Mouse (Mus musculus): ENCODE results near the gene Ttll10.

Ttll10 gene

DNA sequence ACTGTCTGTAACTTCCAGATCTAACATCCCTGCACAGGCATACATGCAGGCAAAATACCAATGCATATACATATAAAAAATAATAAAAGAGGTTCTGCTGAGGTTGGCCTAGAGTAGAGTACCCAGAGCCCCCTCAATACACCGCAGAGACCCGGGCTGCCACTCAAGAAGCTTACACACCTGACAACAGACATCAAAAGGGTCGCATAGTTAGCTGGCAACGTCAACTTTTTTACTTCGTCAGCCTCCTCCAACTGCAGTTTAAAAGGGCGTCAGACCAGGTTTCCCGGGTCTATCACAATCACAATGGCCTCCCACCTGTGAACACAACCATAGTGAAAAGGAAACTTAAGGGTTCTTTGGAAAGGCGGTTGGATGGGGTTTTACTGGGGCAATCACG, 35.7 kb downstream of the Ttll10 start:
- peak; percentile 55 for DNase-seq

DNA sequence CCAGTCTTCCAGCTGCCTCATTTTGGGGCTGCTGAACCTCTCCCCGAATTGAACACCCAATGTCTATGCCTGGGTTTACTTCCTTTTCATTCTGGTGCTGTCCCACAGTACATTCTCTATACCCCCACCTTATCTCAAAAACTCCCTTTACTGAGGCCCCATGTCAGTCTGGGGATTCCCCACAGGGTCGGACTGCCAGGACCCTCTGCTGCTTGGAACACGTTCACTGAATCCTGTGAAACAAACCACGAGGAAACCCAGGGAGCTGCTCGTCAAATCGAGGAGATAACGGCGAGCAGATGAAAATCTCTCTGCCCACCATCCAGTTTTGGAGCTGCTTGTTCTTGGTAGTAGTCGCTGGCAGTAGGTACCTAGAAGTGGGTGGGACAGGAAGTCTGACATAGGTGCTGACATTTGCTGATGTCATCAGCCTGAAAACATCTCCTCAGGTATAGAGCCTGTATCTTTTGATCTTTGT, 37.2 kb downstream of the Ttll10 start:
- DNase-seq = peak; percentile 31

DNA sequence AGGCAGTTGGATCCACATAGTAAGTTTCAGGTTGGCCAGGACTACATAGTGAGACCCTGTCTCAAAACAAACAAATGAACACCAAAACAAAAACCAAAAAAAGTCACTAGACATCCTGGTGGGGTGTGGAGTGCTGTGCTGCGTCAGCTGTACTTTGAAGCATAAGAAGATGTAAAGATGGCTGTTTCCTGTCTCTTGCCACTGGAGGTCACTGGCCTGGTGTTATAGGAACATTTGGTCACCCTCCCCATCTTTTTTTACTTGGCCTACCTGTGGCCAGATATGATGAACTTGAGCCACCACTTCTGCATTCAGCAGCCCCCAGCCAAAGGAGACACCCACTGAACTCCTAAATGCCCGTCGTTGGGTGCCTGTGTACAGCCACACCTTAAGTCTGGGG, 37.8 kb downstream of the Ttll10 start:
- DNase-seq = no peak

DNA sequence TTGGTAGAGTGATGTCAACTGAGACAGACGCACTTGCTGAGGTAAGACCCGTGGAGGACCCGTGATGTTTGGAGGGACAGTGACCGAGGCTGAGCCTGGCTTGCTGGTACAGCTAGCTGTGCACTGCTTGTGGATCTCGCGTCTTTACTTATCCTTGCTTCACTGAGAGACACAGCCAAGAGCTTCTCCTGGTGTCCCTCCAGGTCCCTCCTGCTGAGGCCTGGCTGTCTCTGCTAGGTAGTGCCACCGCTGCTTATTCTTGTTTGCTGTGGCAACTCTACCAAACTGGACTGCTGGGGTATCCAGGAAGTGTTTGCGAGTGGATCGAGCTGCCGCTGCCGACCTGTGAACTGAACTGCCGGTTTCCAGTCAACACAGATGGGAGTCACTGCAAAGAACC, 39.4 kb downstream of the Ttll10 start:
- DNase-seq = no peak

DNA sequence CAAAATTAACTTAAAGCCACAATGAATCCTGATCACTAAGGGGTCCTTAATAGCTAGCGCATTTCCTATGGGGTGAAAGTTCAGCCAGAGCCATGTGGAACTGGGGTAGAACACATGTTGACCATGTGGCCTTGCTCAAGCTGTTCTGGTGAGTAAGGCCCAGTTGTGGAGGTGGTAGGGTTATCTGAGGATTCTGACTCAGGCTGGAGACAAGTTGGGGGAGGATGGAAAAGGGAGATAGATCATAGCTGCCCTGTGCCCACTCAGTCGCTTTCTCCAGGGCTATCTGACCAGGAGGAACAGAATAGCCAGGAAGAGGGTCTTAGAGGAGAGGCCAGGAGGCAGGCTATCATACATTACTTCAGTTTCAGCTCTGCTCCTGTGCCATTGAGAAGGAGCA, 44.8 kb downstream of the Ttll10 start:
- DNase-seq = no peak

DNA sequence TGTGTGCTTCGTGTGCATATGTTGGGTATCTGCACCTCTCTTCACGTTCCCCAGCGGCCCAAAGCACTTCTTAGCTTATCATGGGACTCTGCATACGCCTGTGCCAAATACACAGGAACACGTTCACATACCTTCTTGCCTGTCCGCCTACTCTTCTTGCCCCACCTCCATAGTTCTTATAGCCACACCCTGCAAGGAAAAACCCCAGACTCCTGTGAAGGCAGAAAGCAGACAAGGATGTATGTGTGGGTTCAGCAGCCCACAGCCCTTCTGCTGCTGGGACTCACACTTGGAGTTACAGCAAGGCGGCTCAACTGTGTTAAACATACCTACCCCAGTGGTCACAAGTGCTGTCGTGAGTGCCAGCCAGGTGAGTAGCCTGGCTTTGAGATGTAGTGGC, 45.6 kb downstream of the Ttll10 start, which contains the start of gene Tnfrsf4:
Tnfrsf4 (plus strand) TSS at position 207 of the 400 bp plus-strand sequence.
- DNase-seq = no peak

DNA sequence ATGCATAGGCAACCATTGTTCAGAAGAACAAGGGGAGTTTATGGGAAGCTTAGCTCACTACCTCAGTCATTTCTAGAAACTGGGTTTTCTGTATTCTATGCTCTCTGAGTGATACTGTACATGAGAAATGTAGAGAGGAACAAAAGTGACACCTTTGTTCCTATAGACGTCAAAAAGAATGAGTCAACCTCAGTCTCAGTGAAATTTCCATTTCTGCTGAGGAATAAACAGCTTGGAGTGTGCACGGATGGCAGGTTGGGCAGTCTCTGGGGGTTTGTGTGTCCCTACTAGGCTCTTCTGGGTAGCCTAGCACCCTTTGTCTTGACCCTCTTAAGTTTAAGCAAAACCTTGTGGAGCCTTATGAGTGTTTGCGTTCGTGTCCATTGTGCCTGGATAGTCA, 50.8 kb downstream of the Ttll10 start:
- DNase-seq = no peak

DNA sequence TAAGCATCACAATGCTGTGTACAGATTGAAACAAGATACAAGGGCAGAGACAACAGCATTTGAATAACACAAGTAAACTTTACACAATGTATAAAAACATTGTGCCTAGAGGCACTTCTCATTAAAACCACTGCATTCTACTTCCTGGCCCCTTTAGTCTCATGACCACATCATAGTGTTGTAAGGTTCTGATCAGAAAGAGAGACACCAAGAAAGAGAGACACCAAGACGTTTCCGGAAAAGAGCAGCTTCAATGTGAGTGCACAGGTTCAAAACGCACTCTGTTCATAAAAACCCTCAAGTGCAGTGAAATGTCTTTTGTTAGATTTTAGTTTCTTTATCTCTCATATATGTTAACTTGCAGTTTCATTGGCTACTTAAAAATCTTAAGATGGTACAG, 55.1 kb downstream of the Ttll10 start:
- no peak for DNase-seq

DNA sequence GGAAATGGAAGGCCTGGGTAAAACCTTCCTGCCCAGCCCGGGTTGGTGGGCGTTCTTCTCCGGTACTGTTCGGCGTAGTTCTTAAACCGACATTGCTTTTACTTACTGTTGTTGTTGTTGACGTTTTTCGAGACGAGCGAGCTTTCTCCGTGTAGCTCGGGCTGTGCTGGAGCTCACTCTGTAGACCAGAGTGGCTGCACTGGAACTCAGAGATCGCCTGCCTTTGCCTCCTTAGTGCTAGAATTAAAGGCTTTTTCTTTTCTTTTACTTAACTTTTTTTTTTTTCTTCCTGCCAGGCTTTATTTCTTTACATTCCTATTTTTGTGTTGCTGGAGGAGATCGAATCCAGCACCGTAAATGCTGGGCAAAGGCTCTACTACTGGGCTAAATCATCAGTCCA, 65.6 kb downstream of the Ttll10 start:
- DNase-seq = no peak

DNA sequence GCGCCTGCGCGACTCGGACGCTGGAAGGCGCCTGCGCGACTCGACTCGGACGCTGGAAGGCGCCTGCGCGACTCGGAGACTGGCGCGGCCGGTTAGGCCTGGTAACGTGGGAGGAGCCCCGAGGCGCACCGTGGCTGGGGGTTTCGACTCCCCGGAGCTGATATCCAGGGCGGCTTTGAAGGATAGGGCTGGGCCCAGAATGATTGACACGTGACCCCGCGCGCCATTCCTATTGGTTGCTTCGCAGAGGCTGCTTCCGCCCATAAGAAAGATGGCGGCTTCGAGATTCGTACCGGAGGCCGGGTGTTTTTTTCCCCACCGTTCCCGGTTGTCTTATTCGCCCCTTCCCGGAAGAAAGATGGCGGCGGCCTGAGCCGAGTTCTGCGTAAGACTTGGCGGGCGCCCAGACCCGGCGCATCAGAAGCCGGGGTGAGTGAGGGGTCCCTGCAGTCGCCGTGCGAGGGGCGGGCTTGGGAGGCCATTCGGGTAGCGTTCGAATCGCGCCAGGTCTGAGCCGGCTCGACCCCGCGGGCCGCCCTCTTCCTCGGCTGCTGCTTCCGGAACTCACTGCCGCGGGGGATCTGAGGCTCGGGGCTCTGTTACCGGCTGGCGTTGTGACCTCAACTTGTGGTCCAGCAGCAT, 66.2 kb downstream of the Ttll10 start:
- peak; percentile 98 for DNase-seq

DNA sequence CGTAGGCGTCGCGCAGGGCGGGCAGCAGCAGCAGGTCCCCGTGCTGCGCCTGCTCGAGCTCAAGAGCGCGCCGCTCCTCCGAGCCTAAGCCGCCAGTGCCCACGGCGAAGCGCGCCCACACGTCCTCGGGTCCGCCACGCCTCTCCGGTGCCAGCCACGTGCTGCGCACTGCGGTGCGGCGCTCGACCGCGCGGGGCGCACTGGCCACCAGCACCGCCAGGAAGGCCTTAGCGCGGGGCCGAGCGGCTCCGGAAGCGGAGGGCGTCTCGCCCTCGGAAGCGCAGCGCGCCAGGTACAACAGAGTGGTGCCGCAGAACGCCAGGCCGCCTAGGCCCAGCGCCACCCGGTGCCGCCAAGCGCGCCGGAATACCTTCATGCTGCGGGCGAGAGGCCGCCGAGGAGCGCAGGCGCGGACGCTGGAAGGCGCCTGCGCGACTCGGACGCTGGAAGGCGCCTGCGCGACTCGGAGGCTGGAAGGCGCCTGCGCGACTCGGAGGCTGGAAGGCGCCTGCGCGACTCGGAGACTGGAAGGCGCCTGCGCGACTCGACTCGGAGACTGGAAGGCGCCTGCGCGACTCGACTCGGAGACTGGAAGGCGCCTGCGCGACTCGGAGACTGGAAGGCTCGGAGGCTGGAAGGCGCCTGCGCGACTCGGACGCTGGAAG, 66.8 kb downstream of the Ttll10 start, which contains the start of the genes B3galt6 and Sdf4:
B3galt6 (minus strand) TSS at position 409 of the 665 bp plus-strand sequence.
Sdf4 (plus strand) TSS at position 632 of the 665 bp plus-strand sequence.
- peak; percentile 90 for DNase-seq

DNA sequence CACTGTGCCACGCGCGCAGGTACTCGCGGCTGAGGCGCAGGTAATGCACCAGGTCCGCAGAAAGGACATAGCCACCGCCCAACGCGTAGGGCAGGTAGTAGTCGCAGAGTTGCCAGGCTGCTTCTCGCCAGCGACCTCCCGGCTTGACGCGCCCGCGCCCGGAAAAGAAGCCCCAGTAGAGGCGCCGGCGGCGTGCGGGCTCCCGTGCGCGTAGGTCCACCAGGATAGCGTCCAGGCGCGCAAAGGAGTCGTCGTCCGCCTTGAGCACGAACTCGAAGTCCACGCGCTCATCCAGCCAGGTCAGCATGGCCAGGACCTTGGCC, 67.3 kb downstream of the Ttll10 start:
- peak; percentile 69 for DNase-seq

DNA sequence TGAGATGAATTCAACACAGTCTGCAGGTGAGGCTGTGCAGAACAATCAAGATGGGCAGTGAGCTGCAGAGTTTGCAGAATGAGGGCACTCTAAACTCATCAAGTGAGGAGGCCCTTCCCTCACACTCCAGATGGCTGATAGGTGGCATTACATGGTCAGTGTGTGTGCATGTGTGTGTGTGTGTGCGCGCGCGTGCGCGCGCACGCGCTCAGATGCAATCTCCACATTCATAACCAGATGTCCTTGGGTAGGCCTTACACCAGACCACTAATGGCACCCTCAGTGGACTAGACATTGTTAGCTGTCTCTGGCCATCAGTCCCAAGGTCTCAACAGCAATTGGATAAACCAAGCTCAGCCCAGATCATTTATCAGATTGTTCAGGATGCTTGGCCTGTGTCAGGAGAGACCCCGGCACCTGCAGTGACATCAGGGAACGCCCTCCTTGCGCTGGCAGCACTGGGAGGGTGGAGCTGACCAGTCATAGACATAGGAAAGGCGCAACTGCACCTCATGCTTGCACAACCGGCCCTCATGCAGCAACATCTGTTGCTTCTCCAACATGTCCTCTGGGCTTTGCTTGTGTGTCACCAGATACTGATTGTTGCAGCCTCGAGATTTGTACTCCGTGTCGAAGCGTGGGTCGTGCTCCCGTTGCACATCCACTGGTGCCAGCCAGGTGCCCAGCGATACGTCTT, 67.9 kb downstream of the Ttll10 start:
- no peak for DNase-seq
